Mouse (Mus musculus): ENCODE results near the gene Sars2.

- TF ChIP-seq GATA1 (IDR thresholded peaks at IDR 0.05; ENCODE audit: borderline replicate concordance, low read length), result no peak
- no peak for TF ChIP-seq FLI1 (IDR thresholded peaks at IDR 0.05; ENCODE audit: low read length)
Measured at GRCm38 (mm10) chr7:28732341-28733142, 9.2 kb upstream of the Sars2 start.

Data from megakaryocyte, embryonic 14.5 days (primary cell).